Mouse (Mus musculus) lung, postnatal 0 days (tissue): ENCODE measurements around the gene Lamp1.

Experiments used
- CTCF ChIP-seq: IDR thresholded peaks from 2 replicates; pipeline ENCODE4 v1.5.1; 2016; ENCODE audit warnings: antibody characterized with exemption, mild to moderate bottlenecking
- EP300 ChIP-seq: IDR thresholded peaks from 2 replicates; pipeline ENCODE4 v1.6.1; 2016; ENCODE audit warnings: antibody characterized with exemption, mild to moderate bottlenecking, control low read depth

DNA sequence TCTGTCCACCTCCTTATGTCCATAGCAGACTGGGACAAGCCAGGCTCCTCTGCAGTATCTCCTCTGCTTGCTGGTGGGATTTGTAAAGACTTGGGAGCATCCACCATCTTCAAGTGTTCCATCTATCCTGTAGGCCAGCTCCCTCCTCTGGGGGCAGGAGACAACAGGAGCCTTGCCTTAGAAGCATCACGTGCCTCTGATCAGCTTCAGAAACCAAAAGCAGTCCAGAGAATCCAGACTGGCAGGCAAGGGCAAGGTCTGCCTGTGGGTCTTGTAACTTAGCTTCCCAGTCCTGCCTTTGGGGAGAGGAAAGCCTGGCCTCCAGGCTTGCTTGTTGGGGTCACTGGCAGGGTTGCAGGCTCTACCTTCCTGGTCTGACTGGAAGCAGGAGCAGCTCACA, 16.7 kb downstream of the Lamp1 start:
- TF ChIP-seq CTCF = no peak
- TF ChIP-seq EP300 = no peak
